Mouse (Mus musculus) embryonic facial prominence, embryonic 11.5 days (tissue): ENCODE results near the gene Ggta1. TPM values are rescaled to one million over a fixed set of nuclear protein-coding genes. Genes with fewer than 3 reads are reported as not detected.

Experiments used
- ATAC-seq: fragments of 200-750 bp; cut with Nextera tagmentation; replicated peaks from 2 replicates; pipeline ENCODE4 v1.8.0; 2017; ENCODE audit warnings: low read depth; ENCODE audit not compliant: insufficient number of reproducible peaks, low FRiP score, low TSS enrichment
- DNase-seq: peaks from one replicate; pipeline ENCODE4 v3.0.0-alpha.2; 2015; ENCODE audit warnings: low spot score
- H3K27ac ChIP-seq: fragments of 300-500 bp; sonication (generic); replicated peaks from 2 replicates; pipeline ENCODE4 v1.5.1; 2014; ENCODE audit warnings: mild to moderate bottlenecking, low read depth, low read length, control low read depth
- H3K27me3 ChIP-seq: fragments of 300-500 bp; sonication (generic); 2 replicates; pipeline ENCODE4 v1.6.1; 2014; ENCODE audit warnings: mild to moderate bottlenecking, low read length, moderate library complexity, mixed read lengths; ENCODE audit not compliant: control insufficient read depth, insufficient read depth
- H3K36me3 ChIP-seq: fragments of 300-500 bp; sonication (generic); replicated peaks from 2 replicates; pipeline ENCODE4 v1.6.1; 2014; ENCODE audit warnings: low read depth, mild to moderate bottlenecking, low read length, moderate library complexity, mixed read lengths; ENCODE audit not compliant: control insufficient read depth, insufficient read depth
- H3K4me1 ChIP-seq: fragments of 300-500 bp; sonication (generic); 2 replicates; pipeline ENCODE4 v1.6.1; 2014; ENCODE audit warnings: low read length, mixed read lengths; ENCODE audit not compliant: control insufficient read depth, insufficient read depth
- H3K4me2 ChIP-seq: fragments of 300-500 bp; sonication (generic); 2 replicates; pipeline ENCODE4 v1.6.1; 2014; ENCODE audit warnings: low read depth, mild to moderate bottlenecking, control low read depth, low read length, moderate library complexity
- H3K4me3 ChIP-seq: fragments of 300-500 bp; sonication (generic); 2 replicates; pipeline ENCODE4 v1.5.1; 2014; ENCODE audit warnings: low read depth, low read length, control low read depth
- H3K9ac ChIP-seq: fragments of 300-500 bp; sonication (generic); replicated peaks from 2 replicates; pipeline ENCODE4 v1.6.1; 2014; ENCODE audit warnings: mild to moderate bottlenecking, control low read depth, low read length
- H3K9me3 ChIP-seq: fragments of 300-500 bp; sonication (generic); replicated peaks from 2 replicates; pipeline ENCODE4 v1.6.1; 2016; ENCODE audit warnings: mild to moderate bottlenecking, low read length, inconsistent platforms, mixed read lengths; ENCODE audit not compliant: control insufficient read depth
- WGBS: fragments of 180-500 bp; shearing (Covaris S2); extraction: QIAGEN DNeasy Blood & Tissue Kit; methylation state at CpG from one replicate; pipeline ENCODE4 v1.1.7; 2014; 5-methylcytosine and 5-hydroxymethylcytosine counted together
- polyA plus RNA-seq: library from polyadenylated mRNA; unstranded; fragments of >200 nt; fragmentation: Nextera tagmentation; extraction: Ambion mirVana; gene quantifications from 2 replicates; pipeline ENCODE4 v1.2.1, GENCODE M21; 2014

Ggta1 gene
- polyA plus RNA-seq, 1 experiment from 2014 or later = 7.9 TPM

- H3K27ac ChIP-seq = no peak overlapping the region
- no peak overlapping the region for H3K4me3 ChIP-seq
- ATAC-seq (no peak), DNase-seq (peak; percentile 30)
- H3K36me3 ChIP-seq = no peaks in the 10 kb centered on the region
- no peaks in the 10 kb centered on the region for H3K9me3 ChIP-seq
- no peak overlapping the region for H3K9ac ChIP-seq
- no peaks in the 10 kb centered on the region for H3K4me1 ChIP-seq
- no peak overlapping the region for H3K4me2 ChIP-seq
- H3K27me3 ChIP-seq = no peaks in the 10 kb centered on the region
- WGBS = 30% methylated on average over 5 of the region's 5 CpGs
Measured at GRCm38 (mm10) chr2:35486981-35487655, 24.1 kb upstream of the Ggta1 start.

DNA sequence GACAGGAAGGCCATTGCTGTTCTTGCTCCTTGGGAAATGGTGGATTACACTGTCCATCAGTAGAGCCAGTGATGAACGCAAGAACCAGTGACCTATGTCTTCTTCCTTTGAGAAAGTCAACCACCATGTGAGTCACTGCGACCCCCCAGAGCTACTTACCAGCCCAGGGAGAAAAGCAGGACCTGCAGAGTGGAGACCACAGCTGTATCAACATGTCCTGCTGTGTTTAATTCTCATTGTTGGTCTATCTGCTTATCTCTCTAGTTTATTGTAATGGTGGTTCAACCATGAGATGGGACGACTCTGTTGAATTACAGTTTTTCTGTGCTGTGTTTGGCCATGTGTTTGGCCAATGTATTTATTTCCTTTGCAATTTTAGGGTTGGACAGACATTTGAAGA lies 21.1 kb upstream of the Ggta1 start:
- ATAC-seq (no peak), DNase-seq (no peak)
- H3K4me1 ChIP-seq = no peaks in the 10 kb centered on the region; the same call in 1 of the 2 replicates
- no peaks in the 10 kb centered on the region for H3K9me3 ChIP-seq
- no peak overlapping the region for H3K27ac ChIP-seq
- no peaks in the 10 kb centered on the region for H3K36me3 ChIP-seq
- no peak overlapping the region for H3K4me2 ChIP-seq
- WGBS = 89% methylated on average over 3 of the region's 3 CpGs
- no peak overlapping the region for H3K9ac ChIP-seq
- H3K4me3 ChIP-seq = no peak overlapping the region
- no peaks in the 10 kb centered on the region for H3K27me3 ChIP-seq

DNA sequence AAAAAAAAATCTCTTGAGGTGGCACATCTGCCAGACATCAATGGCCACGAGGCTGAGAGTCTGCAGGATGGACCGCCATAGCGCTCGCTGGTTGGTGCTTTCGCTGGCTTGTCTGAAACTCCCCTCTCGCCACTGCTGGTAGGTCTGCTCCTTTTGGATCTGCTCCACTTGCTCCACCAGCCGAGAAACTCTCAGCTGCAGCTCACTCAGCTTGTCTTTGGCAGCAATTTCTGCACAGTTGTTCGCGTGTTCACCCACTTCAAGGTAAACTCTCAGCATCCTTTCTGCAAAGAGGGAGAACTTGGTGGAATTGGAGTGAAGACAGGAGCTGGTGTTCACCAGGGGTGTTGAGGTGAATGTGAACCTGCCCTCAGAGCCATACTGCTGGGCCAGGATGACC lies 20.4 kb upstream of the Ggta1 start:
- H3K36me3 ChIP-seq = no peaks in the 10 kb centered on the region
- no peaks in the 10 kb centered on the region for H3K9me3 ChIP-seq
- WGBS = 89% methylated on average over 9 of the region's 9 CpGs
- H3K27ac ChIP-seq = no peak overlapping the region
- ATAC-seq = no peak
- no peak for DNase-seq
- H3K4me3 ChIP-seq = no peak overlapping the region
- no peak overlapping the region for H3K9ac ChIP-seq
- H3K4me1 ChIP-seq = no peaks in the 10 kb centered on the region; the same call in 1 of the 2 replicates
- no peak overlapping the region for H3K4me2 ChIP-seq
- no peaks in the 10 kb centered on the region for H3K27me3 ChIP-seq

DNA sequence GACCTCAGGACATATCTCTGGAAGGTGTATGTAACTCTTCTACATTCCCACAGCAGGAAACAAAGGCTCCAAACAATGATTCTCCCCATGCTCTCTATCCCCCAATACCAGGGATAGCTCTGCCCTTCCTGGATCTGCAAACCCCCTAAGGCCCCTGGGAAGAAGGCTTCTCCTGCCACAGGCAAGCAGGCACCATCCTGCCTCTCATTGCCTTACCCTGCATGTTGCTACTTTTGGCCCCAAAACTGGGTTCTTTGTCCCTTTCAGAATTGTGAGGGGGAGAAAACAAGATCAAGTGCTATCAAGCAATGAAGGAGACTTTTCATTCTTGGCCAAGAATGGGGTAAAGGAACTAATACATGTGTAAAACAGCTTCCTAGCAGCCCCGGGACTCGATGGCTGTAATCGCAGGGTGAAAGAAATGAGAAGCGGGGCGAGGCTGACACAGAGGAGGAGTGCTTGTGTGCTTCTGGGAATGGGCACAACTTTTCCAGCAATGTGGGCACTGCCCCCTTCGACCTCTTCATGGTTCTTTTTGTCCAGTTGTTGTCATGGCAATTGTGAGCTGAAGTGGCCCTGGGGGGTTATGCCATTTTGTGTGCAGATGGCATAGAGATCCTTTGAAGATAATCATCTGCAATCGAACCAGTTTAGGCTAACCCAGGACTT lies 18.4 kb upstream of the Ggta1 start:
- WGBS = 73% methylated on average over 7 of the region's 7 CpGs
- no peak for ATAC-seq

DNA sequence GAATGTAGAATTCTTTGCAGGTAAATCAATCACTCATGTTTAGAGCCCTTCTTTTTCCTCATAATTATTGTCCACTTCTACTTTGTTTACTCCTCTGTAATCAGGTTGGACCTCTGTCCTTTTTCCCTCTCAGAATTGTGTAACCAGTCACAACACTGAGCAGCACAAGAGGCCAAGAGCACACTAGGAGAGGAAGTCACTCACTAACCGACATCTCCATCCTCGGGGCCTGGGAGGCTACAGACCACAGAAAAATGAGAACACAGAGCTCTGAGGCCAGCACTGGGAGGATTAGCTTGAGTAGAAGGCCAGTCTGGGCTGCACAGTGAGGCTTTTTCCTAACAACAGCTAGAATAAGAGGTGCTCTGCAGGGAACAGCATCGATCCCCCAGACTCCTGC lies 17.0 kb upstream of the Ggta1 start:
- H3K36me3 ChIP-seq = no peaks in the 10 kb centered on the region
- no peak for ATAC-seq
- no peaks in the 10 kb centered on the region for H3K9me3 ChIP-seq
- no peak overlapping the region for H3K4me2 ChIP-seq
- no peak overlapping the region for H3K27ac ChIP-seq
- DNase-seq = no peak
- no peak overlapping the region for H3K9ac ChIP-seq
- no peaks in the 10 kb centered on the region; the same call in 1 of the 2 replicates for H3K4me1 ChIP-seq
- no peak overlapping the region for H3K4me3 ChIP-seq
- no peaks in the 10 kb centered on the region for H3K27me3 ChIP-seq
- 50% methylated on average over 3 of the region's 3 CpGs for WGBS

More for the DNA sequence above, 18.4 kb upstream of the Ggta1 start:
- Histone ChIP-seq H3K27me3 (no peaks in the 10 kb centered on the region), H3K9ac (no peak overlapping the region), H3K36me3 (no peaks in the 10 kb centered on the region), H3K9me3 (no peaks in the 10 kb centered on the region), H3K4me1 (no peaks in the 10 kb centered on the region; the same call in 1 of the 2 replicates), H3K4me2 (no peak overlapping the region), H3K27ac (no peak overlapping the region), H3K4me3 (no peak overlapping the region)
- DNase-seq = no peak

- no peak overlapping the region for H3K4me3 ChIP-seq
Measured at GRCm38 (mm10) chr2:35478812-35479122, 15.7 kb upstream of the Ggta1 start.

GRCm38 (mm10) chr2:35477999-35478811 lies 15.2 kb upstream of the Ggta1 start:
- H3K9ac ChIP-seq = no peak overlapping the region
- H3K27ac ChIP-seq = no peak overlapping the region
- no peaks in the 10 kb centered on the region; the same call in 1 of the 2 replicates for H3K4me1 ChIP-seq
- H3K27me3 ChIP-seq = no peaks in the 10 kb centered on the region
- H3K4me2 ChIP-seq = no peak overlapping the region
- no peak overlapping the region for H3K4me3 ChIP-seq
- ATAC-seq (no peak), DNase-seq (no peak)
- H3K36me3 ChIP-seq = no peaks in the 10 kb centered on the region
- WGBS = 75% methylated on average over 10 of the region's 10 CpGs
- H3K9me3 ChIP-seq = no peaks in the 10 kb centered on the region

More at GRCm38 (mm10) chr2:35478812-35479122, 15.7 kb upstream of the Ggta1 start:
- Histone ChIP-seq H3K4me2 (no peak overlapping the region), H3K36me3 (no peaks in the 10 kb centered on the region), H3K9ac (no peak overlapping the region), H3K27ac (no peak overlapping the region), H3K4me1 (no peaks in the 10 kb centered on the region; the same call in 1 of the 2 replicates), H3K9me3 (no peaks in the 10 kb centered on the region), H3K27me3 (no peaks in the 10 kb centered on the region)
- 52% methylated on average over 3 of the region's 3 CpGs for WGBS
- DNase-seq = no peak
- no peak for ATAC-seq

DNA sequence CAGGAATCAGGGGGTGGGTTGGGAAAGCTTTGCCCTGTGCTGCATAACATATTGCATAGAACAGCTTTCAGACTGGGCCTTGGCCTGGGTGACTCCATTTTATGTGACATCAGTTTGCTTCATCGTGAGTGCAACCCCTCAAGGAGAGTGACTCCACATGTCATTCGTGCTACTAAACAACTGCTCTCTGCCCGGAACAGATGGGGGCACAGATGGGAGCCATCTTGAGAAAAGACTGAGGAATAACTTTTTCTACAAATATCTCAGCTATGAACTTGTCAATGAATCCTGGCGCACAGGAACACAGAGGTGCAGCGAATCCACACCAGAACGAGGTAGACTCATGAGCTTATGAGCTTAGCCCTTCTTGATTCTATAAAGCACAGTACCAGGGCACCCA lies 14.3 kb upstream of the Ggta1 start:
- Histone ChIP-seq H3K27ac (no peak overlapping the region), H3K36me3 (no peaks in the 10 kb centered on the region), H3K4me3 (no peak overlapping the region), H3K9ac (no peak overlapping the region), H3K9me3 (no peaks in the 10 kb centered on the region), H3K4me2 (no peak overlapping the region), H3K4me1 (no peaks in the 10 kb centered on the region; the same call in 1 of the 2 replicates), H3K27me3 (no peaks in the 10 kb centered on the region)
- DNase-seq = no peak
- no peak for ATAC-seq
- 87% methylated on average over 6 of the region's 6 CpGs for WGBS
